Mouse (Mus musculus): Measurements from ENCODE around the gene Sptbn2.

Gene Sptbn2

GRCm38 (mm10) chr19:4711098-4711600, at the start of gene Sptbn2:
Sptbn2 (plus strand) TSS chr19:4711167.
- DNase-seq (ENCODE audit: low read depth) = no peak

GRCm38 (mm10) chr19:4666815-4667214, 44.2 kb upstream of the Sptbn2 start:
- DNase-seq (ENCODE audit: low read depth) = peak; percentile 36

- peak; percentile 26 for DNase-seq (ENCODE audit: low read depth)
Measured at GRCm38 (mm10) chr19:4670776-4671175, 40.2 kb upstream of the Sptbn2 start.

GRCm38 (mm10) chr19:4672401-4672800, 38.6 kb upstream of the Sptbn2 start:
- peak; percentile 73 for DNase-seq (ENCODE audit: low read depth)

- DNase-seq (ENCODE audit: low read depth) = no peak
Measured at GRCm38 (mm10) chr19:4694346-4694745, 16.6 kb upstream of the Sptbn2 start.

GRCm38 (mm10) chr19:4697121-4697520, 13.8 kb upstream of the Sptbn2 start:
- DNase-seq (ENCODE audit: low read depth) = peak; percentile 34

GRCm38 (mm10) chr19:4697721-4698120, 13.2 kb upstream of the Sptbn2 start:
- DNase-seq (ENCODE audit: low read depth) = no peak

- no peak for DNase-seq (ENCODE audit: low read depth)
Measured at GRCm38 (mm10) chr19:4698205-4698677, 12.7 kb upstream of the Sptbn2 start, which contains the start of gene Gm960. Gm960 (minus strand) TSS chr19:4698668.

- DNase-seq (ENCODE audit: low read depth) = no peak
Measured at GRCm38 (mm10) chr19:4698856-4699255, 12.1 kb upstream of the Sptbn2 start.

- DNase-seq (ENCODE audit: low read depth) = no peak
Measured at GRCm38 (mm10) chr19:4699821-4700220, 11.1 kb upstream of the Sptbn2 start.

GRCm38 (mm10) chr19:4700656-4701055, 10.3 kb upstream of the Sptbn2 start:
- no peak for DNase-seq (ENCODE audit: low read depth)

- DNase-seq (ENCODE audit: low read depth) = no peak
Measured at GRCm38 (mm10) chr19:4701221-4701620, 9.7 kb upstream of the Sptbn2 start.

- no peak for DNase-seq (ENCODE audit: low read depth)
Measured at GRCm38 (mm10) chr19:4708765-4709164, 2.2 kb upstream of the Sptbn2 start.

GRCm38 (mm10) chr19:4711601-4712155, 711 bp downstream of the Sptbn2 start:
- no peak for DNase-seq (ENCODE audit: low read depth)

GRCm38 (mm10) chr19:4712156-4712780, 1.3 kb downstream of the Sptbn2 start:
- DNase-seq (ENCODE audit: low read depth) = no peak

GRCm38 (mm10) chr19:4712781-4713526, 2.0 kb downstream of the Sptbn2 start:
- DNase-seq (ENCODE audit: low read depth) = no peak

- DNase-seq (ENCODE audit: low read depth) = no peak
Measured at GRCm38 (mm10) chr19:4713886-4714285, 2.9 kb downstream of the Sptbn2 start.

GRCm38 (mm10) chr19:4716756-4717155, 5.8 kb downstream of the Sptbn2 start:
- DNase-seq (ENCODE audit: low read depth) = no peak

- DNase-seq (ENCODE audit: low read depth) = no peak
Measured at GRCm38 (mm10) chr19:4717281-4717680, 6.3 kb downstream of the Sptbn2 start.

- DNase-seq (ENCODE audit: low read depth) = no peak
Measured at GRCm38 (mm10) chr19:4718716-4719115, 7.7 kb downstream of the Sptbn2 start.

- peak; percentile 75 for DNase-seq (ENCODE audit: low read depth)
Measured at GRCm38 (mm10) chr19:4719351-4719764, 8.4 kb downstream of the Sptbn2 start.

- no peak for DNase-seq (ENCODE audit: low read depth)
Measured at GRCm38 (mm10) chr19:4720112-4720511, 9.1 kb downstream of the Sptbn2 start.
